Mouse (Mus musculus) liver, adult 2 months (tissue): ENCODE results near the gene Pigs.

ENCODE experiments used
- CTCF ChIP-seq: fragments of 200-500 bp; IDR thresholded peaks from 2 replicates; pipeline ENCODE4 v1.5.1; 2011; ENCODE audit warnings: low read depth, low read length, control low read depth
- POLR2A ChIP-seq: fragments of 200-500 bp; IDR thresholded peaks from 2 replicates; pipeline ENCODE4 v1.6.1; 2011; ENCODE audit warnings: low read length, control low read depth; ENCODE audit not compliant: insufficient read depth; ENCODE audit errors: extremely low read depth

- 0 out of 2 replicates have a peak, but pooled peaks have one; percentile 5 for TF ChIP-seq CTCF
- peak; percentile 82 for TF ChIP-seq POLR2A
Measured at GRCm38 (mm10) chr11:78327634-78328511, at the start of gene Pigs.
